Mouse (Mus musculus) intestine, embryonic 14.5 days (tissue): Measurements from ENCODE around the gene Txnl4b. TPM values are rescaled to one million over a fixed set of nuclear protein-coding genes. Genes with fewer than 3 reads are reported as not detected.

Experiments used
- ATAC-seq: fragments of 200-750 bp; cut with Nextera tagmentation; replicated peaks from 2 replicates; pipeline ENCODE4 v1.8.0; 2017; ENCODE audit warnings: low read depth, moderate number of reproducible peaks, moderate TSS enrichment, moderate library complexity; ENCODE audit not compliant: low FRiP score, low TSS enrichment
- DNase-seq: peaks from one replicate; pipeline ENCODE4 v3.0.0-alpha.2; 2018; ENCODE audit warnings: low spot score
- H3K27ac ChIP-seq: fragments of 300-500 bp; sonication (generic); 2 replicates; pipeline ENCODE4 v1.5.1; 2014; ENCODE audit warnings: low read depth, mild to moderate bottlenecking, control low read depth
- H3K27me3 ChIP-seq: fragments of 300-500 bp; sonication (generic); replicated peaks from 2 replicates; pipeline ENCODE4 v1.6.1; 2014; ENCODE audit warnings: low read length, control low read depth; ENCODE audit not compliant: control insufficient read depth, insufficient read depth
- H3K36me3 ChIP-seq: fragments of 300-500 bp; sonication (generic); 2 replicates; pipeline ENCODE4 v1.6.1; 2014; ENCODE audit warnings: low read length, control low read depth; ENCODE audit not compliant: control insufficient read depth, insufficient read depth
- H3K4me1 ChIP-seq: fragments of 300-500 bp; sonication (generic); replicated peaks from 2 replicates; pipeline ENCODE4 v1.6.1; 2014; ENCODE audit warnings: low read length, control low read depth, mixed read lengths; ENCODE audit not compliant: control insufficient read depth, insufficient read depth
- H3K4me2 ChIP-seq: fragments of 300-500 bp; sonication (generic); 2 replicates; pipeline ENCODE4 v1.6.1; 2014; ENCODE audit warnings: low read length
- H3K4me3 ChIP-seq: fragments of 300-500 bp; sonication (generic); 2 replicates; pipeline ENCODE4 v1.5.1; 2014; ENCODE audit warnings: low read depth, low read length, control low read depth, mixed read lengths
- H3K9ac ChIP-seq: fragments of 300-500 bp; sonication (generic); 2 replicates; pipeline ENCODE4 v1.6.1; 2014; ENCODE audit warnings: mild to moderate bottlenecking, low read length
- H3K9me3 ChIP-seq: fragments of 300-500 bp; sonication (generic); 2 replicates; pipeline ENCODE4 v1.6.1; 2016; ENCODE audit warnings: low read length, control low read depth; ENCODE audit not compliant: control insufficient read depth
- WGBS: fragments of 180-500 bp; shearing (Covaris S2); extraction: QIAGEN DNeasy Blood & Tissue Kit; methylation state at CpG from one replicate; pipeline ENCODE4 v1.1.7; 2014; 5-methylcytosine and 5-hydroxymethylcytosine counted together
- polyA plus RNA-seq: library from polyadenylated mRNA; unstranded; fragments of >200 nt; fragmentation: Nextera tagmentation; extraction: Ambion mirVana; gene quantifications from 2 replicates; pipeline ENCODE4 v1.2.1, GENCODE M21; 2014

The Txnl4b gene
- polyA plus RNA-seq, 1 experiment from 2014 or later, result 24.3 TPM

GRCm38 (mm10) chr8:109590901-109591300, 25.2 kb downstream of the Txnl4b start:
- Histone ChIP-seq H3K9me3 (no peaks in the 10 kb centered on the region), H3K27me3 (no peaks in the 10 kb centered on the region), H3K4me2 (no peak overlapping the region), H3K4me1 (no peaks in the 10 kb centered on the region), H3K36me3 (peaks cover 33% of the 10 kb centered on the region), H3K27ac (no peak overlapping the region), H3K9ac (no peak overlapping the region), H3K4me3 (no peak overlapping the region)
- no peak for ATAC-seq
- no peak for DNase-seq
- WGBS, result 87% methylated on average over 9 of the region's 9 CpGs

- Histone ChIP-seq H3K4me2 (no peak overlapping the region), H3K36me3 (peaks cover 33% of the 10 kb centered on the region), H3K4me3 (no peak overlapping the region), H3K27me3 (no peaks in the 10 kb centered on the region), H3K9ac (no peak overlapping the region), H3K9me3 (no peaks in the 10 kb centered on the region), H3K27ac (no peak overlapping the region), H3K4me1 (no peaks in the 10 kb centered on the region)
- no peak for ATAC-seq
- DNase-seq, result no peak
- WGBS, result 85% methylated on average over 3 of the region's 3 CpGs
Observed at GRCm38 (mm10) chr8:109591367-109591766, 25.7 kb downstream of the Txnl4b start.

- WGBS, result 78% methylated on average over 5 of the region's 5 CpGs
Observed at GRCm38 (mm10) chr8:109592164-109592563, 26.5 kb downstream of the Txnl4b start.

GRCm38 (mm10) chr8:109593117-109593788, 27.6 kb downstream of the Txnl4b start:
- no peak overlapping the region for H3K9ac ChIP-seq
- no peaks in the 10 kb centered on the region for H3K4me1 ChIP-seq
- no peak overlapping the region for H3K27ac ChIP-seq
- 74% methylated on average over 6 of the region's 6 CpGs for WGBS
- no peaks in the 10 kb centered on the region for H3K27me3 ChIP-seq
- H3K9me3 ChIP-seq, result no peaks in the 10 kb centered on the region
- H3K4me2 ChIP-seq, result no peak overlapping the region
- DNase-seq, result no peak
- no peak for ATAC-seq
- no peak overlapping the region for H3K4me3 ChIP-seq
- H3K36me3 ChIP-seq, result peaks cover 39% of the 10 kb centered on the region

More at GRCm38 (mm10) chr8:109592164-109592563, 26.5 kb downstream of the Txnl4b start:
- Histone ChIP-seq H3K9me3 (no peaks in the 10 kb centered on the region), H3K27me3 (no peaks in the 10 kb centered on the region), H3K9ac (no peak overlapping the region), H3K27ac (no peak overlapping the region), H3K36me3 (peaks cover 36% of the 10 kb centered on the region), H3K4me3 (no peak overlapping the region), H3K4me2 (no peak overlapping the region), H3K4me1 (no peaks in the 10 kb centered on the region)
- DNase-seq, result no peak
- ATAC-seq, result no peak

GRCm38 (mm10) chr8:109595854-109596253, 30.2 kb downstream of the Txnl4b start:
- H3K4me1 ChIP-seq, result no peaks in the 10 kb centered on the region
- no peak overlapping the region for H3K27ac ChIP-seq
- peaks cover 49% of the 10 kb centered on the region for H3K36me3 ChIP-seq
- H3K9me3 ChIP-seq, result no peaks in the 10 kb centered on the region
- no peak for ATAC-seq
- H3K9ac ChIP-seq, result no peak overlapping the region
- H3K4me2 ChIP-seq, result no peak overlapping the region
- no peaks in the 10 kb centered on the region for H3K27me3 ChIP-seq
- 54% methylated on average over 8 of the region's 8 CpGs for WGBS
- no peak overlapping the region for H3K4me3 ChIP-seq
- DNase-seq, result peak; percentile 78

GRCm38 (mm10) chr8:109606725-109607124, 41.0 kb downstream of the Txnl4b start:
- peaks cover 38% of the 10 kb centered on the region for H3K36me3 ChIP-seq
- no peak overlapping the region for H3K4me2 ChIP-seq
- H3K4me3 ChIP-seq, result no peak overlapping the region
- WGBS, result 81% methylated on average over 2 of the region's 2 CpGs
- no peak for DNase-seq
- peaks cover 8% of the 10 kb centered on the region; the same call in 1 of the 2 replicates for H3K4me1 ChIP-seq
- H3K9ac ChIP-seq, result no peak overlapping the region
- no peak for ATAC-seq
- H3K27ac ChIP-seq, result no peak overlapping the region
- no peaks in the 10 kb centered on the region for H3K9me3 ChIP-seq
- no peaks in the 10 kb centered on the region for H3K27me3 ChIP-seq

- Histone ChIP-seq H3K4me1 (peaks cover 8% of the 10 kb centered on the region; the same call in 1 of the 2 replicates), H3K4me3 (peak overlapping the region; percentile 79), H3K27ac (peak overlapping the region; percentile 98; the same call in 1 of the 2 replicates), H3K36me3 (peaks cover 29% of the 10 kb centered on the region), H3K4me2 (peak overlapping the region; percentile 97), H3K27me3 (no peaks in the 10 kb centered on the region), H3K9ac (peak overlapping the region; percentile 69), H3K9me3 (no peaks in the 10 kb centered on the region)
- WGBS, result 7% methylated on average over 12 of the region's 12 CpGs
- ATAC-seq (no peak), DNase-seq (peak; percentile 60)
Observed at GRCm38 (mm10) chr8:109607650-109608049, 42.0 kb downstream of the Txnl4b start.

GRCm38 (mm10) chr8:109608271-109609152, 42.8 kb downstream of the Txnl4b start, which contains the start of gene Dhodh:
Dhodh (minus strand) TSS chr8:109608673.
- under 1% methylated on average over 42 of the region's 42 CpGs for WGBS
- peak; percentile 97 for DNase-seq
- H3K4me1 ChIP-seq, result peaks cover 8% of the 10 kb centered on the region; the same call in 1 of the 2 replicates
- H3K4me3 ChIP-seq, result peak within 1 kb of the TSS; percentile 79
- peak within 1 kb of the TSS; percentile 69 for H3K9ac ChIP-seq
- peak within 1 kb of the TSS; percentile 97 for H3K4me2 ChIP-seq
- peaks cover 21% of the 10 kb centered on the region for H3K36me3 ChIP-seq
- peak within 1 kb of the TSS; percentile 98 for H3K27ac ChIP-seq
- no peaks in the 10 kb centered on the region for H3K9me3 ChIP-seq
- no peaks in the 10 kb centered on the region for H3K27me3 ChIP-seq
- peak; percentile 98 for ATAC-seq
